Mouse (Mus musculus) embryonic facial prominence, embryonic 14.5 days (tissue): ENCODE data around the gene Gpr171. TPM values are rescaled to one million over a fixed set of nuclear protein-coding genes. Genes with fewer than 3 reads are reported as not detected.
"Not testable (repeated sequence)": the region's sequence is repeated elsewhere in the genome, so short reads cannot be mapped to it uniquely, and the experiment has no call there.

Experiments
- ATAC-seq: fragments of 200-750 bp; cut with Nextera tagmentation; 2 replicates; pipeline ENCODE4 v1.8.0; 2017; ENCODE audit warnings: low read depth, moderate number of reproducible peaks, moderate TSS enrichment
- DNase-seq: peaks from one replicate; pipeline ENCODE4 v3.0.0-alpha.2; 2015; ENCODE audit warnings: low spot score
- H3K27ac ChIP-seq: fragments of 300-500 bp; sonication (generic); replicated peaks from 2 replicates; pipeline ENCODE4 v1.5.1; 2014; ENCODE audit warnings: low read depth, mild to moderate bottlenecking, low read length, moderate library complexity
- H3K27me3 ChIP-seq: fragments of 300-500 bp; sonication (generic); replicated peaks from 2 replicates; pipeline ENCODE4 v1.6.1; 2014; ENCODE audit warnings: low read length; ENCODE audit not compliant: control insufficient read depth, insufficient read depth
- H3K36me3 ChIP-seq: fragments of 300-500 bp; sonication (generic); 2 replicates; pipeline ENCODE4 v1.6.1; 2014; ENCODE audit warnings: low read length, mixed read lengths; ENCODE audit not compliant: control insufficient read depth, insufficient read depth
- H3K4me1 ChIP-seq: fragments of 300-500 bp; sonication (generic); 2 replicates; pipeline ENCODE4 v1.6.1; 2014; ENCODE audit warnings: antibody characterized with exemption, low read length; ENCODE audit not compliant: control insufficient read depth, insufficient read depth
- H3K4me2 ChIP-seq: fragments of 300-500 bp; sonication (generic); 2 replicates; pipeline ENCODE4 v1.6.1; 2014; ENCODE audit warnings: low read depth, mild to moderate bottlenecking, low read length, moderate library complexity, mixed read lengths
- H3K4me3 ChIP-seq: fragments of 300-500 bp; sonication (generic); 2 replicates; pipeline ENCODE4 v1.5.1; 2014; ENCODE audit warnings: low read depth, mild to moderate bottlenecking, low read length
- H3K9ac ChIP-seq: fragments of 300-500 bp; sonication (generic); 2 replicates; pipeline ENCODE4 v1.6.1; 2014; ENCODE audit warnings: low read depth, mild to moderate bottlenecking, low read length, moderate library complexity, mixed read lengths
- H3K9me3 ChIP-seq: fragments of 300-500 bp; sonication (generic); 2 replicates; pipeline ENCODE4 v1.6.1; 2016; ENCODE audit warnings: low read length; ENCODE audit not compliant: control insufficient read depth
- WGBS: fragments of 180-500 bp; shearing (Covaris S2); extraction: QIAGEN DNeasy Blood & Tissue Kit; methylation state at CpG from one replicate; pipeline ENCODE4 v1.1.7; 2014; 5-methylcytosine and 5-hydroxymethylcytosine counted together
- polyA plus RNA-seq: library from polyadenylated mRNA; unstranded; fragments of >200 nt; fragmentation: Nextera tagmentation; extraction: Ambion mirVana; gene quantifications from 2 replicates; pipeline ENCODE4 v1.2.1, GENCODE M21; 2014

The Gpr171 gene
- polyA plus RNA-seq, 1 experiment from 2014 or later, result 1.1 TPM

DNA sequence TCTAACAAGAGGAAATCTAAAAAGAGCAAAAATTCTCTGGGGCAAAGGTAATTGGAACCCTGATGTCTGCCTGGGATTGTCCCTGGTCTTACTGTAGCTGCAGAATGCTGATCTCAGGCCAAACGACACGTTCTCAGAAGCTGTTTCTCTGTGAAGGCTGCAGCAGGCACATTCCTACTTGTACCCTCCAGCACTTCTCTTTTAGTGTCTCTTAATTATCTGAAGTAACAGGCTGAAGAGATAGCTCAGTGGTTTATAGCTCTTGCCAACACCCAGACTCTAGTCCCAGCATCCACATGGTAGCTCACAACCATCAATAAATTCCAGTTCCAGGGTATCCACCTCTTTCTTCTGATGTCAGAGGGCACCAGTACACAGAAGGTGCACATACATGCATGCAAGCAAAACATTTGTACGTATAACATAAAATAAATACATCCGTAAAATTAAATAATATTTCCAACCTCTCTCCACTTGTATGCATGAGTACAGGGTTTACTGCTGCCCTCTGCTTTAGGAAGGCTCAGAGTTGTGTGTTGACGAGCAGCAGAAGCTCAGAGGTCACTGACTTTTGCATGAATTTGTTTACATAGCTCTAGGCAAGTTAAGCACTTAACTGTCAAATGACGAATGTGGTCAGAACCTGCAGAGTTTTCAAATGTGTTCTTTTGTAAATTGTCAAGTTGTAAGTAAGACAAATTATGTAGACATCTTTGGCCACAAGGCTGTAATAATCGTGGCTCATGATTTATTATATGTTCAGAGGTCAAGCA, 24.3 kb upstream of the Gpr171 start:
- H3K4me1 ChIP-seq, result peaks cover 3% of the 10 kb centered on the region; the same call in 1 of the 2 replicates
- H3K4me2 ChIP-seq, result no peak overlapping the region
- no peak overlapping the region for H3K9ac ChIP-seq
- H3K27ac ChIP-seq, result no peak overlapping the region
- WGBS, result 45% methylated on average over 7 of the region's 7 CpGs
- no peak for ATAC-seq
- H3K27me3 ChIP-seq, result no peaks in the 10 kb centered on the region
- DNase-seq, result no peak
- no peak overlapping the region for H3K4me3 ChIP-seq
- H3K9me3 ChIP-seq, result no peaks in the 10 kb centered on the region
- no peaks in the 10 kb centered on the region for H3K36me3 ChIP-seq

DNA sequence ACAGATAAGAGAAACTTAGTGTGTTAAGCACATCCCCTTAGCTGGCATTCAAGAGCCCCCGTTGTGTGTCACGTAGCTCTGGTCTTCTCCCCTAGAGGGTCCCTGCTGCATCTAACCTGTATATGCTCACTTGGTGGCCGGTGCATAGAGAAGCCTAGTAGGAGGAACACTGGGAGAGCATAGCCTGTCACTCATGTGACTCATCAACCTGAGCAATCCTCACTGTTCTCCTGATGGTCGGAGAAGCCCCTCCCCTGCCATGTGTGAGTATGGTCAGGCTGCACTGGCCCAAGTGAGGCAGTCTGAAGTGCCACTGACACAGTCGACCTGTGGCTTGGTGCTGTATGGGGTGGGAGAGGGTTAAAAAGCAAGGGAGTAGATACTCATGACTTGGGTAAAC, 23.4 kb upstream of the Gpr171 start:
- no peaks in the 10 kb centered on the region for H3K27me3 ChIP-seq
- ATAC-seq, result no peak

DNA sequence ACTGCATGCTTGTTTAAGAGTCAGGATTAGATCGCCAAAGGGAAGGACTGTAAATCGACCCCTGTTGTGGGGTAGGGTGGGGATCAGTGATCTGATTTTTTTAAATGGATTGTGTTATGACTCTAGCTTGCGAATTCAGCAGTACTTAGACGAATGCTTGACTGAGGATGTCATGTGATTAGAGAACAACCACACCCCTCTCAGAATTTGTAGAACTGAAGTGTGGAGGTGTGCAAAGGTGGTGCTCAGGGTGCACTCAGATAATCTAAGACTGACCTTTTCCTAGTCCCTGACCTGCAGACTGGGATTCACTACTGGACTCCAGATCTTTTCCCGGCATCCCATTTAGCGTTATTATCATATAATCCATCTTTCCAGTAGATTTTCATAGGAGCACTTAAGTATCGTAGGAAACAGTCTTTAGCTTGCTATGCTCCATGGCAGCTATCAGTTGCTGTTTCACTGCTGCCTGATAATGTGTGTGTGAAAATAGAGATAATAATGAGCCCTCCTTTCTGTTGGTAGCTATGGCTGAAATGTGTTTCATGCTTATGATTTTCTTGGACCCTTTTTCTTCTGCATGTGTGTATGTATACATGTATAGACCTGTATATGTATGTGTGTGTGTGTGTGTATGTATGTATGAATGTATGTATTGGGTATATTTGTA, 20.3 kb upstream of the Gpr171 start:
- H3K4me3 ChIP-seq, result no peak overlapping the region
- H3K9ac ChIP-seq, result no peak overlapping the region
- H3K27ac ChIP-seq, result peak overlapping the region; percentile 18; the same call in 1 of the 2 replicates
- no peaks in the 10 kb centered on the region for H3K27me3 ChIP-seq
- no peaks in the 10 kb centered on the region for H3K9me3 ChIP-seq
- no peak overlapping the region for H3K4me2 ChIP-seq
- no peaks in the 10 kb centered on the region for H3K4me1 ChIP-seq
- no peaks in the 10 kb centered on the region for H3K36me3 ChIP-seq
- DNase-seq (no peak), ATAC-seq (no peak)
- 53% methylated on average over 7 of the region's 7 CpGs for WGBS

More for the DNA sequence above, 23.4 kb upstream of the Gpr171 start:
- no peaks in the 10 kb centered on the region for H3K4me1 ChIP-seq
- WGBS, result 70% methylated on average over 5 of the region's 5 CpGs
- no peak for DNase-seq
- H3K27ac ChIP-seq, result no peak overlapping the region
- H3K9me3 ChIP-seq, result no peaks in the 10 kb centered on the region
- H3K4me2 ChIP-seq, result no peak overlapping the region
- H3K36me3 ChIP-seq, result no peaks in the 10 kb centered on the region
- no peak overlapping the region for H3K9ac ChIP-seq
- no peak overlapping the region for H3K4me3 ChIP-seq

DNA sequence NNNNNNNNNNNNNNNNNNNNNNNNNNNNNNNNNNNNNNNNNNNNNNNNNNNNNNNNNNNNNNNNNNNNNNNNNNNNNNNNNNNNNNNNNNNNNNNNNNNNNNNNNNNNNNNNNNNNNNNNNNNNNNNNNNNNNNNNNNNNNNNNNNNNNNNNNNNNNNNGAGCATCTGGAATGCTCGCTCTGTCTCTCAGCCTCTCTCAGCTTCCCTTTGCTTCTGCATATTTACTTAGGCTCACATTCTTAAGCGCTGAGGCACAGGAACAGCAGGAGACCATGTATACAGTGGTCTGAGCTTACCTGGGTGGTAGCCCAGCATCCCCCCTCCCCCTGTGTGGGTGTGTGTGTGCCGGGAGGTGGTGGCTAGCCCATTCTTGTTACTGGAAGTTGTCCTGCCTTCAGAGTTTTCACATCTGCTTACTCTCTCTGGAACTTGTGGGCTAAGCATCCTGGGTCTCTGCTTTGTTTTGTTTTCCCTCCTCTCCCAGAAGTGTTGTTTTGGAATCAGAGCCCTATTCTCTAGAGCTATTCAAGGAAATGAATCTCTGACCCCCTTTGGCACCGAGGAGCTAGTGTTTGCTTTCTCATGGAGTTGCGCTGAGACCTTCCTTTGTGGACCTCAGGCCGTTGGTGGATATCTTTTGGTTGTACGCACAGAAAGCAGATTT, 19.6 kb upstream of the Gpr171 start:
- no peaks in the 10 kb centered on the region for H3K9me3 ChIP-seq
- H3K27ac ChIP-seq, result peak overlapping the region; percentile 18; the same call in 1 of the 2 replicates
- no peak overlapping the region for H3K4me3 ChIP-seq
- H3K9ac ChIP-seq, result no peak overlapping the region
- peak; percentile 64 for DNase-seq
- no peaks in the 10 kb centered on the region for H3K27me3 ChIP-seq
- 21% methylated on average over 7 of the region's 7 CpGs for WGBS
- H3K4me2 ChIP-seq, result no peak overlapping the region
- H3K36me3 ChIP-seq, result no peaks in the 10 kb centered on the region
- no peaks in the 10 kb centered on the region for H3K4me1 ChIP-seq
- ATAC-seq, result peak; percentile 82

DNA sequence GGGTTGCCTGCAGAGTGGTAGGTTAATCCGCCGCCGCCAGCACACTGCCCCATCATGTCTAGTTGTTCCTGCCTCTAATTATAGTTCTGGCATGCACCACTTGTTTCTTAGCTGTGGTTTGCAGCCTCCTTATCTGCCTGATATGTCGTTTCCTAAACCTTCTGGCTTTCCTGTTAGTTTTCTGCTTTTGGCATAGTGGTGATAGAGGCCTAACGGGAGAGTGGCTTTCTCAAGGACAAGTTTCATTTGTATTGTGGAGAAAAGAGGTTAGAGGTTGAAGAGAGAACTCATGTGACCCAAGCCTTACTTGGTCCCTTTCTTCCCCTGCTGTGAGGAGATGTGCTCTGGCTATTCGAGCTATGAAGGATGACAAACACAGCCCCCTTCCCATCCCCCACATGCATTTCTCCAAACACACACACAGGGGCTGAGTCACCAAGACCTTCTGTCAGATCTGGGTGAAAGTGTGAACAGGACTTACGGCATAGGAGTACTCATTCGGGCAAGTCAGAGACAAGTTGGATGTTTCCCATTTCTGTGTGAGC, 12.4 kb upstream of the Gpr171 start:
- H3K36me3 ChIP-seq, result 0 out of 2 replicates have a peak, but pooled peaks cover 6% of the 10 kb centered on the region
- 79% methylated on average over 8 of the region's 8 CpGs for WGBS

DNA sequence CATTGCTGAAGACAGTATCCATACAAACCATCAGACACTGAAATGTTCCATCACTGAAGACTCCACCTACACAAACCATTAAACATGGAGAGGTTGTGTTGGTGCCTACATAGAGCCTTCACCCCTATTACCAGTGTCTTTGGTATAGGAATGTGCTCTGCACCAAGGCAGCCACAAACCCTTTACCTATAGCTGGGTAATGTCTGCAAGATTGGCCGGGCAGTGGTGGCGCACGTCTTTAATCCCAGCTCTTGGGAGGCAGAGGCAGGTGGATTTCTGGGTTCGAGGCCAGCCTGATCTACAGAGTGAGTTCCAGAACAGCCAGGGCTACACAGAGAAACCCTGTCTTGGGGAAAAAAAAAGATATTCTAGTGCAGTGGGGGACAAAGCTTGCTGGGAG, 11.7 kb upstream of the Gpr171 start:
- H3K27ac ChIP-seq, H3K9ac ChIP-seq, ATAC-seq, H3K9me3 ChIP-seq, H3K36me3 ChIP-seq, H3K4me3 ChIP-seq, H3K4me1 ChIP-seq, H3K27me3 ChIP-seq, H3K4me2 ChIP-seq, DNase-seq: not testable (repeated sequence)
- 98% methylated on average over 4 of the region's 4 CpGs for WGBS

More for the DNA sequence above, 12.4 kb upstream of the Gpr171 start:
- H3K9ac ChIP-seq, result no peak overlapping the region
- no peaks in the 10 kb centered on the region for H3K9me3 ChIP-seq
- no peak for DNase-seq
- no peak for ATAC-seq
- H3K27me3 ChIP-seq, result no peaks in the 10 kb centered on the region
- H3K4me1 ChIP-seq, result no peaks in the 10 kb centered on the region
- H3K4me3 ChIP-seq, result no peak overlapping the region
- H3K4me2 ChIP-seq, result no peak overlapping the region
- H3K27ac ChIP-seq, result no peak overlapping the region

DNA sequence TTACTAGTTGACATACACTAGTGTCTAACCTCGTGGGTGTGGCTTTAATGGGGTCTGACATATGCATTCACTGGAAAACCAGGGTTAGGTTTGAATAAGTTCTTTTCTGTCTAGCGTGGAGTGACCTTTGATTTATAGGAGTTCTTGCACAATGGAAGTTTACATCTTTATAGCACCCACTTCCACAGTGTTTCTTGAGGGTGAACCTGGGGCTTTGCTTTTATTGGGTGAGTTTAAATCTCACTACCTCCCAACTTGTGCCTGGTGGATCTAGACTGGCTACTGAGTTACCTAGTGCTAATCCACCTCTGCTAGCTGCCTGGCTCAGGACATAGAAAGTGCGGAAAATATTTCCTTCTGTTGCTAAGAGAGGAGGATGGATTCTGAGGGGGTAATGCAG, 10.3 kb upstream of the Gpr171 start:
- Histone ChIP-seq H3K9me3 (no peaks in the 10 kb centered on the region), H3K4me3 (no peak overlapping the region), H3K36me3 (0 out of 2 replicates have a peak, but pooled peaks cover 6% of the 10 kb centered on the region), H3K4me2 (no peak overlapping the region), H3K4me1 (no peaks in the 10 kb centered on the region), H3K9ac (no peak overlapping the region), H3K27me3 (no peaks in the 10 kb centered on the region), H3K27ac (no peak overlapping the region)
- ATAC-seq (no peak), DNase-seq (no peak)
- 80% methylated on average over 3 of the region's 3 CpGs for WGBS

DNA sequence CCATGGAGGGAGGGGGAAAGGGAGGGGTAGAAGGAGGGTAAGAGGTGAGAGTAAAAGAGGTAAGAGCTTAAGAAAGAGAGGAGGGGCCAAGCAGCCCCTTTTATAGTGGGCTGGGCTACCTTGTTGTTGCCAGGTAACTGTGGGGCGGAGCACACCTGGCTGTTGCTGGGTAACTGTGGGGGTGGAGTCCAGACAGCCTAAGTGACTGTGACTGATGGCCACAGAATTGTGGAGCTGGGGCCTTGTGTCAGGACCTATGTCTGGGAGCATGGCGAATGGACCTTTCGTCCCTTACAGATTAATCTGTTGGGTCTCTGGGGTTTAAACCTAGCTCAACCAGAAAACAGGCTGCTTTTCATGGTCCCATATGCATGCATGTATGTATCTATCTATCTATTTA, 8.2 kb upstream of the Gpr171 start:
- H3K36me3 ChIP-seq, H3K9me3 ChIP-seq, H3K27me3 ChIP-seq, H3K4me1 ChIP-seq, H3K4me2 ChIP-seq, H3K9ac ChIP-seq, DNase-seq, H3K27ac ChIP-seq, H3K4me3 ChIP-seq, ATAC-seq: not testable (repeated sequence)
- 100% methylated on average over 3 of the region's 3 CpGs for WGBS
